Mouse (Mus musculus): ENCODE measurements around the gene Plek. TPM values are rescaled to one million over a fixed set of nuclear protein-coding genes. Genes with fewer than 3 reads are reported as not detected.
A peak's percentile ranks its signal among the peaks of the same experiment; 100 is the strongest.

The Plek gene
- polyA plus RNA-seq, 1 experiment from 2014 or later, result 4.4 TPM

DNA sequence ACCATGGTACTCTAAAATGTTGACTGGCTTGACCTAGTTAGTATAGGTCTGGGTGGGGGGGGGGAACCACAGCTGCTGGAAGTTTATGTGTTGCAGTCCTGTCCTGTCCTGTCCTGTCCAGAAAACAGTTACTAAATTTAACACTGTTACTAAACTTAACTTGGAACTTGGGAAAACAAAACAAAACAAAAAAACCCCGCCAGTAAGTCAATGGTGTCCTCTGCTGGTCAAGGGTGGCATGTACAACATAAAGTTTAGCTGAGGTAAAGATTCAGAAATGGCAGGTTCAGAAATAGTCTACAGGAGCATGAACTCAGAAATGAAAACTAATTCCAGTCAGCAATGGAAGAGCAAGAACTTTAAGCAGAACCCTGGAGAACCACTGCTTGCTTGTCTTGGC, 103.4 kb downstream of the Plek start:
- H3K9ac ChIP-seq (ENCODE audit: low read depth, low read length), result no peak overlapping the region
- peak; percentile 37 for DNase-seq (ENCODE audit: low spot score)
- H3K27me3 ChIP-seq (replicated peaks; ENCODE audit: control insufficient read depth, insufficient read depth, low read length), result no peaks in the 10 kb centered on the region
- H3K4me3 ChIP-seq (ENCODE audit: low read depth, low read length), result no peak overlapping the region
- no peaks in the 10 kb centered on the region for H3K36me3 ChIP-seq (ENCODE audit: control insufficient read depth, insufficient read depth, low read length)
- H3K4me2 ChIP-seq (ENCODE audit: low read depth, low read length), result no peak overlapping the region
- WGBS, result 24% methylated on average over 1 of the region's 1 CpGs
- no peak overlapping the region for H3K27ac ChIP-seq (replicated peaks; ENCODE audit: low read depth, low read length)
- no peaks in the 10 kb centered on the region for H3K4me1 ChIP-seq (ENCODE audit: control insufficient read depth, insufficient read depth, low read length)
- ATAC-seq (ENCODE audit: low read depth), result no peak
- H3K9me3 ChIP-seq (ENCODE audit: control insufficient read depth, low read length), result no peaks in the 10 kb centered on the region

DNA sequence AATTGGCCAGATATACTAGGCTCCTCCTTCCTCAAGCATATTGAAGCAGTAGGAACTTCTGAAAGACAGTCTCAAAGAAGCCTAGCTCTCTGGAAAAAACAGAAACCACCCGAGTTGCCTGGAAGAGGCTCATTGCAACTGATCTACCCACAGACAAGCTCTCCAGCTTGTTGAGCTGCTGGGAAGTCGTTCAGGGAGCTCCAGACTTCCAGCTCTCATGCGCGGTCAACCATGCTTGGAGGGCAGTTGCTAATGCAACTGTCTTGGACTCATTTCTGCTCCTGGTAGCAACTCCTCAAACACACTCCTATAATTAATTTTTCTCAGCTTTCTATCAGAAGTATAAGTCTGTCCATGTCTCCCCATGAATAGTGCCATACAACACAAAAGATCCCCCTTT, 109.2 kb downstream of the Plek start:
- H3K9ac ChIP-seq (ENCODE audit: low read depth, low read length), result no peak overlapping the region
- H3K4me1 ChIP-seq (ENCODE audit: control insufficient read depth, insufficient read depth, low read length), result peaks cover 6% of the 10 kb centered on the region; the same call in 1 of the 2 replicates
- H3K4me3 ChIP-seq (ENCODE audit: low read depth, low read length), result no peak overlapping the region
- ATAC-seq (ENCODE audit: low read depth), result no peak
- no peaks in the 10 kb centered on the region for H3K27me3 ChIP-seq (replicated peaks; ENCODE audit: control insufficient read depth, insufficient read depth, low read length)
- WGBS, result 90% methylated on average over 4 of the region's 4 CpGs
- H3K9me3 ChIP-seq (ENCODE audit: control insufficient read depth, low read length), result 0 out of 2 replicates have a peak, but pooled peaks cover 4% of the 10 kb centered on the region
- no peaks in the 10 kb centered on the region for H3K36me3 ChIP-seq (ENCODE audit: control insufficient read depth, insufficient read depth, low read length)
- no peak for DNase-seq (ENCODE audit: low spot score)
- no peak overlapping the region for H3K27ac ChIP-seq (replicated peaks; ENCODE audit: low read depth, low read length)
- H3K4me2 ChIP-seq (ENCODE audit: low read depth, low read length), result no peak overlapping the region

DNA sequence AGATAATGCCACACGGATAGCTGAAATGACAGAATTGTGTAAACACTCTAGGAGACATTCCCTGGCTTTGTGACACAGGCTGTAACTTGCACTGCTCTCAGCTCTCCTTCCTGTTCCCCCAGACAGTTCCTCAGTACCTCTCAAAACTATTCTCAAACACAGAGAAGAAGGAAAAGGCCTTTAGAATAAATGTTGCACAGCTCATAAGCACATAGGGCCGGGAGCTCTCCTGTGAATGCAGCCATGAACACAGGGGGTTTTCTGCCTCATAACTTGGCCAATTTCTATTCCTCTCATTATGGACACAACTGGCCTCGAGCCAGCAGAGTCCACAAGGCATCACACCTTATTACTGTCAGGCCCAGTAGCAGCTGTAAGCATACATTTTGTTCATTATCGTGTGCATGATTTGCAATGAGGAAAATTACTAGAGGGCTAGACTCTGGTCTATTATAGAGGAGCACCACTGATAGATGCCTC, 110.2 kb downstream of the Plek start:
- peaks cover 6% of the 10 kb centered on the region; the same call in 1 of the 2 replicates for H3K4me1 ChIP-seq (ENCODE audit: control insufficient read depth, insufficient read depth, low read length)
- H3K4me2 ChIP-seq (ENCODE audit: low read depth, low read length), result no peak overlapping the region
- no peak for ATAC-seq (ENCODE audit: low read depth)
- H3K9me3 ChIP-seq (ENCODE audit: control insufficient read depth, low read length), result 0 out of 2 replicates have a peak, but pooled peaks cover 4% of the 10 kb centered on the region
- no peak overlapping the region for H3K4me3 ChIP-seq (ENCODE audit: low read depth, low read length)
- H3K27ac ChIP-seq (replicated peaks; ENCODE audit: low read depth, low read length), result no peak overlapping the region
- H3K36me3 ChIP-seq (ENCODE audit: control insufficient read depth, insufficient read depth, low read length), result no peaks in the 10 kb centered on the region
- peak; percentile 20 for DNase-seq (ENCODE audit: low spot score)
- WGBS, result 57% methylated on average over 4 of the region's 4 CpGs
- no peaks in the 10 kb centered on the region for H3K27me3 ChIP-seq (replicated peaks; ENCODE audit: control insufficient read depth, insufficient read depth, low read length)
- H3K9ac ChIP-seq (ENCODE audit: low read depth, low read length), result no peak overlapping the region

DNA sequence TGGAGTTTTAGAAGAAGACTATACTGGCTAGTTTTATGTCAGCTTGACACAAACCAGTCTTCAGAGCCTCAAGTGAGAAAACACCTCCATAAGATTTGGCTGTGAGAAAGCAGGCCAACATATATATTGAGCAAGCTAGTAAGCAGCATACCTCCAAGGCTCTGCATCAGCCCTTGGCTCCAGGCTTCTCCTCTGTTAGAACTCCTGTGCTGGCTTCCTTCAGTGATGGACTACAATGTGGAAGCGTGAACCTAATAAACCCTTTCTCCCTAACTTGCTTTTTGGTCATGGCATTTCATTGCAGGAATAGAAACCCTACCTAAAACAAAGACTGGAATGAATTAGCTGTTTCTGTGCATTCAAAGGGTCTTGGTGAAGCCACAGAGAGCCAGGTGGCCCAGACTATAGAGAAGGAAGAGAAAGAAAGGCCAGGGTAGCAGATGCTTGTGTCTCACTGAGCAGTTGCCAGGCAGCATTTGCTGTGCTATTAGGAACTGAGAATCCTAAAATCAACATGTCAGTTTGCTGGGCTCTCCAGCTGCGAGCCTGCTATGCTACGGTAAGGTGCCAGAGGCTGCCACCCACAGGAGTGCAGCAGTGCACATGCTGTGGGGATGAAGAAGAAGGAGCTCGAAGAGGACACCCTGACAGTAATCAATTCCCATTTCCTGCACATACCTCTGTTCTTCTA, 110.9 kb downstream of the Plek start:
- 55% methylated on average over 4 of the region's 4 CpGs for WGBS
- Histone ChIP-seq H3K27ac (replicated peaks; ENCODE audit: low read depth, low read length) (no peak overlapping the region), H3K36me3 (ENCODE audit: control insufficient read depth, insufficient read depth, low read length) (no peaks in the 10 kb centered on the region), H3K27me3 (replicated peaks; ENCODE audit: control insufficient read depth, insufficient read depth, low read length) (no peaks in the 10 kb centered on the region), H3K9ac (ENCODE audit: low read depth, low read length) (no peak overlapping the region), H3K4me3 (ENCODE audit: low read depth, low read length) (no peak overlapping the region), H3K4me2 (ENCODE audit: low read depth, low read length) (no peak overlapping the region), H3K4me1 (ENCODE audit: control insufficient read depth, insufficient read depth, low read length) (peaks cover 6% of the 10 kb centered on the region; the same call in 1 of the 2 replicates), H3K9me3 (ENCODE audit: control insufficient read depth, low read length) (peaks cover 10% of the 10 kb centered on the region; the same call in 1 of the 2 replicates)
- 0 out of 2 replicates have a peak, but pooled peaks have one; percentile 15 for ATAC-seq (ENCODE audit: low read depth)
- peak; percentile 34 for DNase-seq (ENCODE audit: low spot score)

GRCm38 (mm10) chr11:16935577-16936236, 116.5 kb downstream of the Plek start:
- ATAC-seq (ENCODE audit: low read depth), result peak; percentile 89
- 59% methylated on average over 6 of the region's 6 CpGs for WGBS
- peaks cover 10% of the 10 kb centered on the region; the same call in 1 of the 2 replicates for H3K9me3 ChIP-seq (ENCODE audit: control insufficient read depth, low read length)
- H3K27me3 ChIP-seq (replicated peaks; ENCODE audit: control insufficient read depth, insufficient read depth, low read length), result no peaks in the 10 kb centered on the region
- no peaks in the 10 kb centered on the region for H3K4me1 ChIP-seq (ENCODE audit: control insufficient read depth, insufficient read depth, low read length)
- H3K9ac ChIP-seq (ENCODE audit: low read depth, low read length), result no peak overlapping the region
- H3K4me3 ChIP-seq (ENCODE audit: low read depth, low read length), result no peak overlapping the region
- H3K27ac ChIP-seq (replicated peaks; ENCODE audit: low read depth, low read length), result no peak overlapping the region; the same call in 1 of the 2 replicates
- DNase-seq (ENCODE audit: low spot score), result peak; percentile 76
- no peaks in the 10 kb centered on the region for H3K36me3 ChIP-seq (ENCODE audit: control insufficient read depth, insufficient read depth, low read length)
- H3K4me2 ChIP-seq (ENCODE audit: low read depth, low read length), result no peak overlapping the region

GRCm38 (mm10) chr11:16932159-16932558, 120.0 kb downstream of the Plek start:
- Histone ChIP-seq H3K4me1 (ENCODE audit: control insufficient read depth, insufficient read depth, low read length) (no peaks in the 10 kb centered on the region), H3K9me3 (ENCODE audit: control insufficient read depth, low read length) (peaks cover 11% of the 10 kb centered on the region; the same call in 1 of the 2 replicates), H3K27me3 (replicated peaks; ENCODE audit: control insufficient read depth, insufficient read depth, low read length) (no peaks in the 10 kb centered on the region), H3K4me2 (ENCODE audit: low read depth, low read length) (no peak overlapping the region), H3K4me3 (ENCODE audit: low read depth, low read length) (no peak overlapping the region), H3K36me3 (ENCODE audit: control insufficient read depth, insufficient read depth, low read length) (no peaks in the 10 kb centered on the region), H3K27ac (replicated peaks; ENCODE audit: low read depth, low read length) (no peak overlapping the region), H3K9ac (ENCODE audit: low read depth, low read length) (no peak overlapping the region)
- 95% methylated on average over 3 of the region's 3 CpGs for WGBS
- ATAC-seq (ENCODE audit: low read depth) (no peak), DNase-seq (ENCODE audit: low spot score) (no peak)

Other genes starting within 250 kb of the Plek start
- 1.4 and 1.5 TPM in 2 replicates for gene Fbxo48, start 101.0 kb downstream of the Plek start, polyA plus RNA-seq (2014; fragmentation: Nextera tagmentation; extraction: Ambion mirVana)
- gene Cnrip1, start 795 bp downstream of the Plek start, polyA plus RNA-seq (2014; fragmentation: Nextera tagmentation; extraction: Ambion mirVana), result 34.8 and 38.4 TPM in 2 replicates
- gene Ppp3r1, start 106.9 kb upstream of the Plek start, polyA plus RNA-seq (2014; fragmentation: Nextera tagmentation; extraction: Ambion mirVana), result 97.7 and 104 TPM in 2 replicates
- gene Wdr92, start 129.7 kb upstream of the Plek start, polyA plus RNA-seq (2014; fragmentation: Nextera tagmentation; extraction: Ambion mirVana), result 23.6 and 24.3 TPM in 2 replicates
- gene Pno1, start 159.2 kb upstream of the Plek start, polyA plus RNA-seq (2014; fragmentation: Nextera tagmentation; extraction: Ambion mirVana), result 69.8 and 75.5 TPM in 2 replicates
- gene C1d, start 205.2 kb upstream of the Plek start, polyA plus RNA-seq (2014; fragmentation: Nextera tagmentation; extraction: Ambion mirVana), result 105 and 112 TPM in 2 replicates

All from embryonic facial prominence, embryonic 14.5 days (tissue).